Mouse (Mus musculus): ENCODE measurements at regions not wholly inside any gene's neighbourhood (a gene's known extent, or its start where the extent isn't known, plus 50 kb on each side); places are given as distances from the start of the nearest gene placed in this dataset.

- WGBS, result 71% methylated on average over 4 of the region's 4 CpGs
- Histone ChIP-seq H3K27ac (ENCODE audit: low read length) (no peak overlapping the region), H3K9me3 (replicated peaks; ENCODE audit: control insufficient read depth, low read length) (no peaks in the 10 kb centered on the region), H3K4me3 (replicated peaks; ENCODE audit: low read length) (no peak overlapping the region), H3K4me1 (ENCODE audit: control insufficient read depth, insufficient read depth, low read length) (no peaks in the 10 kb centered on the region), H3K9ac (ENCODE audit: low read length) (no peak overlapping the region), H3K4me2 (ENCODE audit: low read depth, low read length) (no peak overlapping the region), H3K27me3 (ENCODE audit: control insufficient read depth, insufficient read depth, low read length) (no peaks in the 10 kb centered on the region; the same call in 1 of the 2 replicates), H3K36me3 (ENCODE audit: control insufficient read depth, insufficient read depth, low read length) (no peaks in the 10 kb centered on the region)
- ATAC-seq (ENCODE audit: insufficient read depth, low FRiP score), result no peak
Observed at GRCm38 (mm10) chrX:93888480-93888879, 56.5 kb upstream of the Pdk3 start.

- Histone ChIP-seq H3K36me3 (ENCODE audit: control insufficient read depth, insufficient read depth, low read length) (no peaks in the 10 kb centered on the region), H3K9me3 (replicated peaks; ENCODE audit: control insufficient read depth, low read length) (no peaks in the 10 kb centered on the region), H3K4me3 (replicated peaks; ENCODE audit: low read length) (peak overlapping the region; percentile 39), H3K9ac (ENCODE audit: low read length) (peak overlapping the region; percentile 50; the same call in 1 of the 2 replicates), H3K4me1 (ENCODE audit: control insufficient read depth, insufficient read depth, low read length) (no peaks in the 10 kb centered on the region), H3K4me2 (ENCODE audit: low read depth, low read length) (peak overlapping the region; percentile 50), H3K27me3 (ENCODE audit: control insufficient read depth, insufficient read depth, low read length) (no peaks in the 10 kb centered on the region; the same call in 1 of the 2 replicates), H3K27ac (ENCODE audit: low read length) (no peak overlapping the region)
- no peak for ATAC-seq (ENCODE audit: insufficient read depth, low FRiP score)
- WGBS, result 84% methylated on average over 8 of the region's 8 CpGs
Observed at GRCm38 (mm10) chrX:93888966-93889365, 57.0 kb upstream of the Pdk3 start.

- peak overlapping the region; percentile 39 for H3K4me3 ChIP-seq (replicated peaks; ENCODE audit: low read length)
- H3K36me3 ChIP-seq (ENCODE audit: control insufficient read depth, insufficient read depth, low read length), result no peaks in the 10 kb centered on the region
- H3K27ac ChIP-seq (ENCODE audit: low read length), result no peak overlapping the region
- no peaks in the 10 kb centered on the region for H3K4me1 ChIP-seq (ENCODE audit: control insufficient read depth, insufficient read depth, low read length)
- WGBS, result 30% methylated on average over 13 of the region's 13 CpGs
- peak overlapping the region; percentile 50; the same call in 1 of the 2 replicates for H3K9ac ChIP-seq (ENCODE audit: low read length)
- no peaks in the 10 kb centered on the region; the same call in 1 of the 2 replicates for H3K27me3 ChIP-seq (ENCODE audit: control insufficient read depth, insufficient read depth, low read length)
- H3K9me3 ChIP-seq (replicated peaks; ENCODE audit: control insufficient read depth, low read length), result no peaks in the 10 kb centered on the region
- ATAC-seq (ENCODE audit: insufficient read depth, low FRiP score), result peak; percentile 68; the same call in 1 of the 2 replicates
- H3K4me2 ChIP-seq (ENCODE audit: low read depth, low read length), result peak overlapping the region; percentile 50
Observed at GRCm38 (mm10) chrX:93889394-93890042, 57.5 kb upstream of the Pdk3 start.

GRCm38 (mm10) chrX:93896838-93897820 is 65.1 kb upstream of the Pdk3 start:
- H3K36me3 ChIP-seq (ENCODE audit: control insufficient read depth, insufficient read depth, low read length), result no peaks in the 10 kb centered on the region
- H3K4me1 ChIP-seq (ENCODE audit: control insufficient read depth, insufficient read depth, low read length), result no peaks in the 10 kb centered on the region
- H3K9ac ChIP-seq (ENCODE audit: low read length), result no peak overlapping the region
- WGBS, result 55% methylated on average over 5 of the region's 5 CpGs
- H3K27me3 ChIP-seq (ENCODE audit: control insufficient read depth, insufficient read depth, low read length), result peaks cover 6% of the 10 kb centered on the region
- H3K4me2 ChIP-seq (ENCODE audit: low read depth, low read length), result no peak overlapping the region
- no peak for ATAC-seq (ENCODE audit: insufficient read depth, low FRiP score)
- no peak overlapping the region for H3K27ac ChIP-seq (ENCODE audit: low read length)
- no peak overlapping the region for H3K4me3 ChIP-seq (replicated peaks; ENCODE audit: low read length)
- no peaks in the 10 kb centered on the region for H3K9me3 ChIP-seq (replicated peaks; ENCODE audit: control insufficient read depth, low read length)

GRCm38 (mm10) chrX:93903209-93903608 is 65.2 kb upstream of the AU015836 start:
- Histone ChIP-seq H3K4me3 (replicated peaks; ENCODE audit: low read length) (no peak overlapping the region), H3K4me2 (ENCODE audit: low read depth, low read length) (no peak overlapping the region), H3K4me1 (ENCODE audit: control insufficient read depth, insufficient read depth, low read length) (no peaks in the 10 kb centered on the region), H3K36me3 (ENCODE audit: control insufficient read depth, insufficient read depth, low read length) (no peaks in the 10 kb centered on the region), H3K27ac (ENCODE audit: low read length) (no peak overlapping the region), H3K27me3 (ENCODE audit: control insufficient read depth, insufficient read depth, low read length) (peaks cover 6% of the 10 kb centered on the region), H3K9me3 (replicated peaks; ENCODE audit: control insufficient read depth, low read length) (no peaks in the 10 kb centered on the region), H3K9ac (ENCODE audit: low read length) (no peak overlapping the region)
- ATAC-seq (ENCODE audit: insufficient read depth, low FRiP score), result no peak

- no peak overlapping the region for H3K27ac ChIP-seq (ENCODE audit: low read length)
- no peak overlapping the region for H3K4me2 ChIP-seq (ENCODE audit: low read depth, low read length)
- WGBS, result 79% methylated on average over 5 of the region's 5 CpGs
- peaks cover 5% of the 10 kb centered on the region for H3K27me3 ChIP-seq (ENCODE audit: control insufficient read depth, insufficient read depth, low read length)
- no peak overlapping the region for H3K4me3 ChIP-seq (replicated peaks; ENCODE audit: low read length)
- no peaks in the 10 kb centered on the region for H3K4me1 ChIP-seq (ENCODE audit: control insufficient read depth, insufficient read depth, low read length)
- no peak overlapping the region for H3K9ac ChIP-seq (ENCODE audit: low read length)
- ATAC-seq (ENCODE audit: insufficient read depth, low FRiP score), result no peak
- H3K36me3 ChIP-seq (ENCODE audit: control insufficient read depth, insufficient read depth, low read length), result no peaks in the 10 kb centered on the region
- H3K9me3 ChIP-seq (replicated peaks; ENCODE audit: control insufficient read depth, low read length), result no peaks in the 10 kb centered on the region
Observed at GRCm38 (mm10) chrX:93905531-93905930, 62.9 kb upstream of the AU015836 start.

- Histone ChIP-seq H3K9ac (ENCODE audit: low read length) (peak overlapping the region; percentile 65), H3K27ac (ENCODE audit: low read length) (no peak overlapping the region), H3K9me3 (replicated peaks; ENCODE audit: control insufficient read depth, low read length) (no peaks in the 10 kb centered on the region), H3K4me1 (ENCODE audit: control insufficient read depth, insufficient read depth, low read length) (peaks cover 2% of the 10 kb centered on the region; the same call in 1 of the 2 replicates), H3K36me3 (ENCODE audit: control insufficient read depth, insufficient read depth, low read length) (no peaks in the 10 kb centered on the region), H3K4me3 (replicated peaks; ENCODE audit: low read length) (peak overlapping the region; percentile 33), H3K4me2 (ENCODE audit: low read depth, low read length) (peak overlapping the region; percentile 54), H3K27me3 (ENCODE audit: control insufficient read depth, insufficient read depth, low read length) (peaks cover 11% of the 10 kb centered on the region; the same call in 1 of the 2 replicates)
- 24% methylated on average over 21 of the region's 21 CpGs for WGBS
- ATAC-seq (ENCODE audit: insufficient read depth, low FRiP score), result peak; percentile 76
Observed at GRCm38 (mm10) chrX:93911087-93911840, 57.2 kb upstream of the AU015836 start.

- peak; percentile 53; the same call in 1 of the 2 replicates for ATAC-seq (ENCODE audit: insufficient read depth, low FRiP score)
Observed at GRCm38 (mm10) chrX:93915548-93915947, 52.9 kb upstream of the AU015836 start.

More at GRCm38 (mm10) chrX:93915548-93915947, 52.9 kb upstream of the AU015836 start:
- Histone ChIP-seq H3K27ac (ENCODE audit: low read length) (no peak overlapping the region), H3K4me1 (ENCODE audit: control insufficient read depth, insufficient read depth, low read length) (peaks cover 2% of the 10 kb centered on the region; the same call in 1 of the 2 replicates), H3K4me2 (ENCODE audit: low read depth, low read length) (no peak overlapping the region), H3K4me3 (replicated peaks; ENCODE audit: low read length) (no peak overlapping the region), H3K9me3 (replicated peaks; ENCODE audit: control insufficient read depth, low read length) (no peaks in the 10 kb centered on the region), H3K36me3 (ENCODE audit: control insufficient read depth, insufficient read depth, low read length) (no peaks in the 10 kb centered on the region), H3K27me3 (ENCODE audit: control insufficient read depth, insufficient read depth, low read length) (peaks cover 11% of the 10 kb centered on the region; the same call in 1 of the 2 replicates), H3K9ac (ENCODE audit: low read length) (no peak overlapping the region)

All from stomach, embryonic 16.5 days (tissue).